Mouse (Mus musculus) forebrain, embryonic 15.5 days (tissue): Measurements from ENCODE around the gene Dnajb8. TPM values are rescaled to one million over a fixed set of nuclear protein-coding genes. Genes with fewer than 3 reads are reported as not detected.
A peak's percentile ranks its signal among the peaks of the same experiment; 100 is the strongest.

Source experiments
- ATAC-seq: fragments of 200-750 bp; cut with Nextera tagmentation; replicated peaks from 2 replicates; pipeline ENCODE4 v1.8.0; 2017; ENCODE audit warnings: mild to moderate bottlenecking, moderate TSS enrichment, moderate library complexity
- H3K27ac ChIP-seq: fragments of 300-500 bp; sonication (generic); replicated peaks from 2 replicates; pipeline ENCODE4 v1.5.1; 2015; ENCODE audit warnings: mild to moderate bottlenecking, inconsistent platforms
- H3K27me3 ChIP-seq: fragments of 300-500 bp; sonication (generic); 2 replicates; pipeline ENCODE4 v1.6.1; 2015; ENCODE audit warnings: inconsistent platforms
- H3K36me3 ChIP-seq: fragments of 300-500 bp; sonication (generic); 2 replicates; pipeline ENCODE4 v1.6.1; 2015; ENCODE audit warnings: mild to moderate bottlenecking, inconsistent platforms
- H3K4me1 ChIP-seq: fragments of 300-500 bp; sonication (generic); 2 replicates; pipeline ENCODE4 v1.6.1; 2015; ENCODE audit warnings: inconsistent platforms
- H3K4me2 ChIP-seq: fragments of 300-500 bp; sonication (generic); replicated peaks from 2 replicates; pipeline ENCODE4 v1.6.1; 2015; ENCODE audit warnings: mild to moderate bottlenecking, inconsistent platforms
- H3K4me3 ChIP-seq: fragments of 300-500 bp; sonication (generic); 2 replicates; pipeline ENCODE4 v1.5.1; 2015; ENCODE audit warnings: mild to moderate bottlenecking, inconsistent platforms
- H3K9ac ChIP-seq: fragments of 300-500 bp; sonication (generic); replicated peaks from 2 replicates; pipeline ENCODE4 v1.6.1; 2015; ENCODE audit warnings: mild to moderate bottlenecking, inconsistent platforms
- H3K9me3 ChIP-seq: fragments of 300-500 bp; sonication (generic); 2 replicates; pipeline ENCODE4 v1.6.1; 2016; ENCODE audit warnings: inconsistent platforms
- WGBS: fragments of 180-500 bp; shearing (Covaris S2); methylation state at CpG from one replicate; pipeline ENCODE4 v1.1.7; 2015; ENCODE audit warnings: mixed read lengths; 5-methylcytosine and 5-hydroxymethylcytosine counted together
- polyA plus RNA-seq: library from polyadenylated mRNA; unstranded; fragments of >200 nt; fragmentation: Nextera tagmentation; extraction: Ambion mirVana; gene quantifications from 2 replicates; pipeline ENCODE4 v1.2.1, GENCODE M21; 2015

Gene Dnajb8
- polyA plus RNA-seq, 1 experiment from 2014 or later = not detected

DNA sequence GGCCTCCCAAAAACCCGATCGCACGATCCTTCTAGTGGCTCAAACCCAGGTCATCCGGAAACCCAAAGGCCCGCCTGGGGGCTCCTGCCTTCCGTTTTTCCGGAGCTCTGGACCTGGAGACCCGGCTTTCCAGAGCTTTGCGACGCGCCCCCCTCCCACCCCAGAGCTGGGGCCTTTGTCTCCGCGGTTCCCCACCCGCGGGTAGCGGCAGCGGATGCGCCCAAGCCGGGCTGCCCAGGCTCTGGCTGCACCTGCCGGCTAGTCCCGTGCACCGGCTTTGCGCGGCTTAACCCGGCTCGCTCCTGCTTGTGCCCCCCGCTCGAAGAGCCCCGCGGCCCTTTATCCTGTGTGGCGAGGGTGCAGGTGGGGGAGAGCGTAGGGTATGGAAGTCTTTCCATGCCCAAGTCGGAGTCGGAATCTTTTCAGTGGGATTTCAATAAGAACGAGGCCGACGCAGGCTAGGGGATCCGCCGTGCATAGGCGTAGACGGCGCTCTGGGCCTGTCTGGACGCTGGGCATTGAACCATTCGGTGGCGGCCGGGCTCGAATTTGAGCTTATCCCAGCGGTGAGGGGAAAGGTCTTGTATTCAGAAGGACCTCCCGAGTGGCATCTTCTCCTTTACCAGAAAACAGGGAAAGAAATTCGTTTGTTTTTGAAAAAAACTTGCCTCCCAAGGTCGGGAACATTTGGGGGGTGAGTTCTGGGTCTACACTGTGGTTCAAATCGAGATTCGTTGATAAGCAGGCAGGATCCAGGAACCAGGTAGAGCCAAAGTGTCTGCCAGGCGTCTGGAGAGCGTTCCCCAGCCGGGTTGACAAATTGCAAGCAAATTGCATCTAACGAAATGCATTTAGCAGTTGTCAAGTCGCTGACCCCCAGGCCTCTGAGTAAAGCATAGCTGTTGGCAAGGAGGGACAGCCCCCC, 27.8 kb upstream of the Dnajb8 start:
- peak overlapping the region; percentile 25; the same call in 1 of the 2 replicates for H3K9ac ChIP-seq
- no peaks in the 10 kb centered on the region for H3K9me3 ChIP-seq
- H3K4me1 ChIP-seq = peaks cover 52% of the 10 kb centered on the region
- under 1% methylated on average over 58 of the region's 58 CpGs for WGBS
- H3K4me2 ChIP-seq = peak overlapping the region; percentile 45
- H3K27ac ChIP-seq = no peak overlapping the region
- peak overlapping the region; percentile 28 for H3K4me3 ChIP-seq
- no peak for ATAC-seq
- no peaks in the 10 kb centered on the region for H3K36me3 ChIP-seq
- H3K27me3 ChIP-seq = peaks cover 97% of the 10 kb centered on the region

DNA sequence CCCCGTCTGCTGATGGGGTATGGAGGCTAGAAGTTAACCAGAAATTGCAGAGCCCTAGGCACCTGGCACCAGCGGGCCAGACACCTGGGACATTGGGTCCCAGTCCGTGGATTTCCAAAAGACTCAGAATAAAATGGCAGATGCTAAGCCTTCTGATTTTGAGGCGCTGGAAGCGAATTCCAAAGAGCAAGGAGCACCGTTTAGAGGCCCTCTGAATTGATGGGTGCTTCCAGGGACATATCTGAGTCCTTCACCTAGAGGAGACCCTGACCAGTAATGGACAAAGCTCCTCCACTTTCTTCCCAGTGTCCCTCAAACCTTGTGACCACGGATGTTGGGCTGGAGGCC, 27.1 kb upstream of the Dnajb8 start:
- no peak for ATAC-seq
- Histone ChIP-seq H3K4me1 (peaks cover 52% of the 10 kb centered on the region), H3K36me3 (no peaks in the 10 kb centered on the region), H3K9me3 (no peaks in the 10 kb centered on the region), H3K27ac (no peak overlapping the region), H3K4me2 (no peak overlapping the region), H3K27me3 (peaks cover 98% of the 10 kb centered on the region), H3K9ac (no peak overlapping the region), H3K4me3 (no peak overlapping the region)
- WGBS = 3% methylated on average over 7 of the region's 7 CpGs

DNA sequence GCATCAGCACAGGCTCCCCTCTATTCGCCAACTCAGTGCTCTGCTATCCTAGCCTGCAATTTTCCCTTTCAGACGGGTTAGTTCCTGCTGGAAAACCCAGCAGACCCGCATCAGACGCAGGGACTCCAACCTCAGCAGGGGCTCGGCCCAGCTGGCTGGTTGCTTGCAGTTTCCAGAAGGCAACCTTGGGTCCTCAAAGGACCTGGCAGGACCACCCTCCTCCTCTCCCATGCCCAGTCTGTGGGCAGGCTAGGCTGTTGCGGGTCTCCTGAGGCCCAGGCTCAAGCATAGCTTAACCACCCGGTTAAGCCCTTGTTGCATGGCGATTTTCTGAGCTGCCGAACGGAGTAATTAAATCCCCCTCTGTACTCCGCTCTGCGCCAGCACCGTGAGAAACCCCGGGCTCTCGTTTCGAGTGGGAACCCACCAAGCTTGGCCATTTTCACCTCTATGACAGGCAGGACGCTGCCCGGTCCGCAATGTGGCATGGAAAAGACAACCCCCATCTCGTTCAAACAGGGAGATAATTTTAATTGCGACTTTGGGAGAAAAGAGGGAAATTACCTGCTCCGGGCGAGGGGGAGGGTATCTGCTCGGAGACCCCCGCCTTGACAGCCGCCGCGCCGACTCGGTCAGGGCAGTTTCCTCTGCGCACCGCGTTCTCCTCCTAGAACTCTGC, 25.9 kb upstream of the Dnajb8 start:
- no peaks in the 10 kb centered on the region for H3K36me3 ChIP-seq
- whole genome bisulfite sequencing = 3% methylated on average over 33 of the region's 33 CpGs
- peaks cover 43% of the 10 kb centered on the region for H3K4me1 ChIP-seq
- peaks cover 98% of the 10 kb centered on the region for H3K27me3 ChIP-seq
- ATAC-seq = no peak
- H3K9me3 ChIP-seq = no peaks in the 10 kb centered on the region
- peak overlapping the region; percentile 28 for H3K4me3 ChIP-seq
- no peak overlapping the region for H3K9ac ChIP-seq
- H3K4me2 ChIP-seq = no peak overlapping the region
- no peak overlapping the region for H3K27ac ChIP-seq

DNA sequence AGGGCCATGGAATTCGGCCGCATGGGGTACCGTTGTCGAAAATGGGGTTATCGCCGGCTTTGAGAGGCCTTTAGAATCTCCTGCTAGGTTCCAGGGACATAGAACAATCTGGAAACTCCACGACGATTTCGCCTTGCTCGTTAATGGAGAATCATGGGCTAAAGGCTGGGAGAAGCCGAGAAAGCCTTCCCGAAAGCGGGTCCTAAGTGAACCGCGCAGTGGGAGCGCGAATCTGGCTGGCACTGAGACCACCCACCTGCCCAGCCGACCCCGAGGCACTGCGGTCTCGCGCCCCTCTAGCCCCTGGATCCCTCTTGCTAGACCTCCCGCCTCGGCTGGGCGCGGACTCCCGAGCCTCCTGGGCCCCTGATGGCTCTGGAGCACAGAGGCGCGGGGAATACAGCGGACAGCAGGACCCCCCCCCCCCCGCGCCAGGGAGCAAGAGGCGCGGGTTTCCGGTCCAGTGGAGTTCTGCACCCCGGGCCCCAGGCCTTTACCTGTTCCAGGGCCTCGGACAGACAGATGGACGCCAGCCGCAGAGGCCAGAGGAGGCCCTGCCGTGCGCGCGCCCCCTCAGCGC, 25.2 kb upstream of the Dnajb8 start:
- H3K9ac ChIP-seq = no peak overlapping the region
- peak overlapping the region; percentile 40 for H3K4me2 ChIP-seq
- no peaks in the 10 kb centered on the region for H3K9me3 ChIP-seq
- peaks cover 43% of the 10 kb centered on the region for H3K4me1 ChIP-seq
- no peak for ATAC-seq
- no peak overlapping the region for H3K27ac ChIP-seq
- H3K36me3 ChIP-seq = no peaks in the 10 kb centered on the region
- 1% methylated on average over 42 of the region's 44 CpGs for WGBS
- peak overlapping the region; percentile 28 for H3K4me3 ChIP-seq
- H3K27me3 ChIP-seq = peaks cover 98% of the 10 kb centered on the region

DNA sequence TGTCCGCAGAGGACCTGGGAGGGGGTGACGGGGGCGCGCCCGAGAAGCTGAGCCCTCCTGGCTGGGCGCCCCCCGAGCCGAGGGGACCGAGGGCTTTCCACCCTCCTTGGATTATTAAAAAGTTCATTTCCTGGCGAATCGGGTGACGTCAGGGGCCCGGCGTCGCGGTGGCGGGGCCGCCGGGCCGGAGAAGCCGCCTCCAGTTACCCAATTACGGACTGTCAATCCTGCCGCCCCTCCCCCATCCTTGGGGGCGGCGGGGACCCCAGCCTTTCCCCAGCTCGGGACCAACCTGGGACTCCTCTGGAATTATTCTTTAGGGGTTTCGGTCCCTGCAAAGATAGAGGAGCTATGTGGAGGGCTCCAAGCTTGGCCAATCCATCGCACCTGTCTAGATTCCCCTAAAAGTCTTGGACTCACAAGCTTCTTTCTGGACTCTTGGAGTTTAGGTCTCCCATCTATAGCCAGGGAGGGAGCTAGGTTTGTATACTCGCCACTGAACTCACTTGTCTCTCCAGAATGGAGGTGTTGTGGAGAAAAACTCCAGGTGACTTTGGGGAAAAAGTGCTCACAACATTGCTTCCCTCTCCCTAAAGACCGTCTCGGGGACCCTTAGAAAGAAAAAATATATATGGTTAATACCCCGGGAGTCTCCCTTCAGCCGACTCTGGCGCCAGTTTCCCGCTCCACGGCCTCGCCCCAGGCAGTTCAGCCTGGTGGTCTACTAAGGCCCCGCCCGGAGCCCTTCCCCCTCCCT, 24.6 kb upstream of the Dnajb8 start:
- H3K9me3 ChIP-seq = no peaks in the 10 kb centered on the region
- no peak overlapping the region for H3K9ac ChIP-seq
- WGBS = 1% methylated on average over 38 of the region's 39 CpGs
- no peak for ATAC-seq
- peaks cover 98% of the 10 kb centered on the region for H3K27me3 ChIP-seq
- H3K4me3 ChIP-seq = peak overlapping the region; percentile 31
- H3K27ac ChIP-seq = no peak overlapping the region
- H3K36me3 ChIP-seq = no peaks in the 10 kb centered on the region
- H3K4me1 ChIP-seq = peaks cover 43% of the 10 kb centered on the region
- H3K4me2 ChIP-seq = peak overlapping the region; percentile 40

DNA sequence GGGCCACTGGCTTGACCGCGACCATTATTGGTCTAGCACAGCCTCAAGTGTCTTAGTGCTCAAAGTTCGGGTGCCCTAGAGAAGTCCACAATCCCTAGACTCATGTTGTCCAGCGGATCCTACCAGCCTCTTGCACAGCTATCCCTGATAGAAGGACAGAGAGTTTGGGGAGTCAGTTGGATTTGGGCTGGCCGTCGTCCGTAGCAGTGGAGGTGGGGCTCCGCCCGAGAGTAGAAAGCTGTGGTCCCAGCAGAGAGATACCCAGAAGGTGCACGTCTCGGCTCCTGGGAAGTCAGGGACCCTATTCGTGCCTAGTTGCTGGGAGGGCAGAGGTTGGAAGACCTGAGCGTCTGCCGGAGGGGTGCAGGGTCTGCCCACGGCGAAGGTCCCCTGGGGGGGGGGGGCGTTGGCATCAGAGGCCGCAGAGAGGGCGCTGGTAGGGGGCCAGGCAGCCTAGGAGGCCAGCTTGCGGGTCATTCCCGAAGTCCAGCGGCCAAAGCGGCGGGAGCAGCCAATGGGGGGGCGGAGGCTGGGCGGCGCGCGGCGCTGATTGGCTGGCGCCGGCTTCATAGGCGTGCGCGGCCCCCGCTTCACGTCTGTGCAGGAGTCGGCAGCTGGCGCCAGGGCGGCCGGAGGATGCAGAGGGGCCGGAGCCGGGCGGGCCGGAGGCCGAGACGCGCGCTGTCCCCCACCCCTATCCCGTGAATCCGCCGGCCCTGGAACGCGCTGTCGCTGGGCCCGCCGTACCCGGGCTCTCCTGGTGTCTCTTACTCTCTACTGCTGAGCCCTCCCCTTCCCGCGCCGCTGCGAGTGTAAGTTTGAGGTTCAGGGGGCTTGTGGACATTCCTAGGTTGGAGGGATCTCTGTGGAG, 23.8 kb upstream of the Dnajb8 start:
- Histone ChIP-seq H3K36me3 (no peaks in the 10 kb centered on the region), H3K27ac (no peak overlapping the region), H3K9me3 (no peaks in the 10 kb centered on the region), H3K27me3 (peaks cover 91% of the 10 kb centered on the region), H3K4me2 (peak overlapping the region; percentile 49), H3K4me3 (peak overlapping the region; percentile 31), H3K9ac (no peak overlapping the region), H3K4me1 (peaks cover 43% of the 10 kb centered on the region)
- under 1% methylated on average over 55 of the region's 62 CpGs for WGBS
- ATAC-seq = peak; percentile 39; the same call in 1 of the 2 replicates

DNA sequence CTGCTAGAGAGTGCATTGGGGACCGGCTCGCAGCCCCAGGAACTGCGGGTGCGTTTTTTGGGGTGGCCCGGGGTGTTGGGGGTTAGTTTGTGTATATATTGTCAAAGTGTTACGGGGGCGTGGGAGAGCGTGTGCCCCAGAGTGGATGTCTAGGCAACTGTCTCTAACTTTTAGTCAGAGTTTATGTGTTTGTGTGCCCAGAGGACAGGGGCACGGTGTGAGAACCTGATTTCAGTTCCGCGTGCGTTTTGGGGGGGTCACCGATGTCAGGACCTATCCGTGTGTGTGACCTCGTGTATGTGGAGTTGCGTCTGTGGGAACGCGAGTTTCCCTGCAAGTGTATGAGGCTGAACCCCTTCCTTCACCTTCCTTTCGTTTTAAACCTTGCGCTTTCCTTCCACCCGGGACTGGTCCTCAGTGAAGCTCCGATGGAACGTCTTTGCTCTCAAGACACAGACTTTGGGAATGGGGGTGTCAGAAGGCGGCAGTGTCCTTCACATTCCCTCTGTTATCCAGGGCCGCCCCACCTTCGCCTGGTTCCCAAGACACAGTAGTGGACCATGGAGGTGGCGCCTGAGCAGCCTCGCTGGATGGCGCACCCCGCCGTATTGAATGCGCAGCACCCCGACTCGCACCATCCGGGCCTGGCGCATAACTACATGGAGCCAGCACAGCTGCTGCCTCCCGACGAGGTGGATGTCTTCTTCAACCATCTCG, 22.9 kb upstream of the Dnajb8 start:
- Histone ChIP-seq H3K9me3 (no peaks in the 10 kb centered on the region), H3K27ac (no peak overlapping the region), H3K36me3 (no peaks in the 10 kb centered on the region), H3K4me2 (peak overlapping the region; percentile 49; the same call in 1 of the 2 replicates), H3K9ac (no peak overlapping the region), H3K4me3 (peak overlapping the region; percentile 31), H3K4me1 (peaks cover 35% of the 10 kb centered on the region), H3K27me3 (peaks cover 91% of the 10 kb centered on the region)
- 1% methylated on average over 39 of the region's 39 CpGs for WGBS
- ATAC-seq = no peak

DNA sequence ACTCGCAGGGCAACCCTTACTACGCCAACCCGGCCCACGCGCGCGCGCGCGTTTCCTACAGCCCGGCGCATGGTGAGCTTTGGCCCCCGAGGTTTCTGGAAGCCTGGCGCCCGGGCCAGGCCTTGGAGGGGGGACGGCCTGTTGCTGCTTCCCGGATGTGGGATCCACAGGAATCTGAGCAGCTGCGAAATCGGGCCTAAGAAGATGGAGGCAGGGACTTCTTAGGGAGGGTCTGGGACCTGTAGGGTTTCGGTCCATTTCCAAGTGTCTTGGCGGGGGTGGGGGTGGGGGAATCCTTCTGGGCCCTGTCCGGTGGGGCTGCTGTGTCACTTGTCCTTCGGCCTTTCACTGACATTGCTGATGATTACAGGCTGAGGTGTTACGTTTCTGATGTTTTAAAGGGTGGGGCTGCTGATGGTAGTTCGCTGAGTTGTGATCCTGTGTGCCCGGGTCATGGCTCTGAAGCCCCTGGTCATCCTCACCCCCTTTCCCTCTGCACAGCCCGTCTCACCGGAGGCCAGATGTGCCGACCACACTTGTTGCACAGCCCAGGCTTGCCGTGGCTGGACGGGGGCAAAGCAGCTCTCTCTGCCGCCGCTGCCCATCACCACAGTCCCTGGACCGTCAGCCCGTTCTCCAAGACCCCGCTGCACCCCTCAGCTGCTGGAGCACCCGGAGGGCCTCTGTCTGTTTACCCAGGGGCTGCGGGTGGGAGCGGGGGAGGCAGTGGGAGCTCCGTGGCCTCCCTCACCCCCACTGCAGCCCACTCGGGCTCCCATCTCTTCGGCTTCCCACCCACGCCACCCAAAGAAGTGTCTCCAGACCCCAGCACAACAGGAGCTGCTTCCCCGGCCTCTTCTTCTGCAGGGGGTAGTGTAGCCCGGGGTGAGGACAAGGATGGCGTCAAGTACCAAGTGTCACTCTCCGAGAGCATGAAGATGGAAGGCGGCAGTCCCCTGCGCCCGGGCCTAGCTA, 22.1 kb upstream of the Dnajb8 start:
- no peak for ATAC-seq
- WGBS = 2% methylated on average over 50 of the region's 50 CpGs
- H3K27me3 ChIP-seq = peaks cover 93% of the 10 kb centered on the region
- H3K4me2 ChIP-seq = 0 out of 2 replicates have a peak overlapping the region, but pooled peaks have one; percentile 9
- no peak overlapping the region for H3K9ac ChIP-seq
- H3K9me3 ChIP-seq = no peaks in the 10 kb centered on the region
- H3K4me1 ChIP-seq = peaks cover 32% of the 10 kb centered on the region
- peak overlapping the region; percentile 31; the same call in 1 of the 2 replicates for H3K4me3 ChIP-seq
- no peaks in the 10 kb centered on the region for H3K36me3 ChIP-seq
- no peak overlapping the region for H3K27ac ChIP-seq

DNA sequence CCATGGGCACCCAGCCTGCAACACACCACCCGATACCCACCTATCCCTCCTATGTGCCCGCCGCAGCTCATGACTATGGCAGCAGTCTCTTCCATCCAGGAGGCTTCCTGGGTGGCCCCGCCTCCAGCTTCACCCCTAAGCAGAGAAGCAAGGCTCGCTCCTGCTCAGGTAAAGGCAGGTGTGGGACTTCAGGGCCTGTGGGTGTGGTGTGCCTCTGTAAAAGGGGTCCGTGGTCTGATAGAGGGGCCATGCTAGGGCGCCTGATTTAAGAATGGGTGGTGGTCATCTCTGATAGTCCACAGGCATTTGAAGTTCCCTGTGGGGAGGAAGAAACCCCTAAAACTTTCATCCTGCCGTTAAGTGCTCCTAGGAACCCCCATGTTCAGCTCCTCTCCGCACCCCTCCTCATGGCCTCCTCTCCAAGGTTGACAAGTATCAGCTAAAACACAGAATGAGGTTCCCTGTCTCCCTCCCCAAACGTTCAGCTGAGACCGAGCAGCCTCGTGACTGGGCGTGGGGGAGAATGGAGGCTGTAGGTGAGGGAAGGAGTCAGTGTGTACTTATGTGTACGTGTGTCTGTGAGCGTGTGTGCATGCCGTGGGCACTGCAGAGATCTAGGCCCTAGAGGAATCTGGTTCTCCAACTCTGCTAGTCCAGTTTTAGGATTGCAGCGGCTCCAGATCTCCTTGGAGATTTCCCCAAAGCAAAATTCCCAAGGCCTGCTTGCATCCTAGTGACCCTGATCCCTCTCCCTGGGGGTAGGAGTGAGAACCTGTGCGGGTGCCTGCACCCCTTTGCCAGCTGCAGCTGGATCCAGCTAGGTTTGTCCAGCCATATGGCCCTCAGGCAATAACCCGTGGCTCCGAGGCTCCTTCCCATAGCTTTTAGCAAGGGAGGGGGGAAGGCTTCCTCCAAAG, 21.1 kb upstream of the Dnajb8 start:
- ATAC-seq = no peak
- no peak overlapping the region for H3K27ac ChIP-seq
- no peak overlapping the region for H3K4me3 ChIP-seq
- H3K27me3 ChIP-seq = peaks cover 92% of the 10 kb centered on the region
- H3K9me3 ChIP-seq = no peaks in the 10 kb centered on the region
- H3K9ac ChIP-seq = no peak overlapping the region
- no peak overlapping the region for H3K4me2 ChIP-seq
- H3K4me1 ChIP-seq = peaks cover 32% of the 10 kb centered on the region
- WGBS = 5% methylated on average over 20 of the region's 20 CpGs
- no peaks in the 10 kb centered on the region for H3K36me3 ChIP-seq
